In the genomic region with DNA sequence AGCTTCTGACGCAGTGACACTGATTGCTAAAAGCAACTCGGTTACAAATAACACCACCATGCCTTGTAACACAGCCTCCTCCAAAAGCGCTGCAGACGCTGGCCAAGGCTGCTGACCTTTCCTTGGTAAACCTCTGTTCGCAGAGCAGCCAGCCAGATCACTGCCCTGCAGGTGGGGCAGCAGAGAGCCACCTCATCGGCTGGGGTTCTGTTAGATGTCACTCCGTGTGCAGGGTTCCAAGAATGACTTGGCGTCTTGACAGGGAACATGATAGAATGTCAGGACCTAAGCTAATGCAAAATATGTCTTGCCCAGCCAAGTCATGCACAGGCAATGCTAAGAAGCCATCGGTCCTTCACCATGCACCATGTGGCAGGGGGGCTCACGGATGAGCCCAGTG, we compare ENCODE assay signal across 19 mouse cellular contexts. TPM values are rescaled to one million over a fixed set of nuclear protein-coding genes. Genes with fewer than 3 reads are reported as not detected.
DNase-seq lines count a peak whose midpoint lies in the region; ATAC-seq lines count a peak whose summit lies in the region.
"Had no signal": no experiment of that assay in that cellular context is flagged by ENCODE, and none has a peak within 500 bp of the region (broad histone marks: within the 10 kb centered on the region; RNA-seq: fewer than 3 reads in every experiment).

No protein-coding gene starts in this region.

- H3K9me3 ChIP-seq in heart, embryonic 12.5 days (replicated peaks), result no peaks in the 10 kb centered on the region
- H3K9me3 ChIP-seq in forebrain, embryonic 14.5 days (replicated peaks; ENCODE audit: control insufficient read depth, low read length), result no peaks in the 10 kb centered on the region
- H3K9me3 ChIP-seq: forebrain, embryonic 15.5 days; limb, embryonic 10.5 days; midbrain, embryonic 13.5 days; stomach, embryonic 15.5 days had no signal

- 36% methylated on average over 10 of the region's 10 CpGs for WGBS in heart, embryonic 12.5 days
- 78% methylated on average over 10 of the region's 10 CpGs for WGBS in forebrain, embryonic 14.5 days

- intact Hi-C loops in gastrocnemius, postnatal 14 days (cut with DNase I; ENCODE audit: low total_unique reads), result no loop called here

- H3K4me1 ChIP-seq in heart, embryonic 12.5 days (replicated peaks), result peaks cover 77% of the 10 kb centered on the region
- H3K4me1 ChIP-seq in forebrain, embryonic 14.5 days (ENCODE audit: control insufficient read depth, insufficient read depth, low read length), result no peaks in the 10 kb centered on the region
- H3K4me1 ChIP-seq: forebrain, embryonic 15.5 days; midbrain, embryonic 13.5 days had no signal

- no peak overlapping the region for H3K4me3 ChIP-seq in heart, embryonic 12.5 days
- H3K4me3 ChIP-seq in forebrain, embryonic 14.5 days (ENCODE audit: low read depth, low read length), result no peak overlapping the region
- H3K4me3 ChIP-seq: forebrain, embryonic 15.5 days; limb, embryonic 10.5 days; midbrain, embryonic 13.5 days; stomach, embryonic 15.5 days had no signal

- peak overlapping the region; percentile 69 for H3K27ac ChIP-seq in heart, embryonic 12.5 days (ENCODE audit: poor library complexity, severe bottlenecking)
- H3K27ac ChIP-seq in forebrain, embryonic 14.5 days (ENCODE audit: low read depth, low read length), result no peak overlapping the region
- H3K27ac ChIP-seq: forebrain, embryonic 15.5 days; kidney, postnatal 0 days; limb, embryonic 10.5 days; liver, embryonic 14.5 days; midbrain, embryonic 13.5 days; stomach, embryonic 15.5 days had no signal

- peak overlapping the region; percentile 37 for H3K9ac ChIP-seq in heart, embryonic 12.5 days
- H3K9ac ChIP-seq in forebrain, embryonic 14.5 days (ENCODE audit: low read length), result no peak overlapping the region
- H3K9ac ChIP-seq: forebrain, embryonic 15.5 days; liver, embryonic 14.5 days; midbrain, embryonic 13.5 days; stomach, embryonic 15.5 days had no signal

- ATAC-seq in heart, embryonic 12.5 days (ENCODE audit: insufficient number of reproducible peaks, low FRiP score), result no peak
- no peak for ATAC-seq in forebrain, embryonic 14.5 days
- ATAC-seq: forebrain, embryonic 15.5 days; inflammation-experienced regulatory T-cells, adult 6 months; midbrain, embryonic 13.5 days had no signal

- no peaks in the 10 kb centered on the region for H3K36me3 ChIP-seq in heart, embryonic 12.5 days
- H3K36me3 ChIP-seq in forebrain, embryonic 14.5 days (ENCODE audit: control insufficient read depth, insufficient read depth, low read length), result no peaks in the 10 kb centered on the region
- H3K36me3 ChIP-seq: forebrain, embryonic 15.5 days; limb, embryonic 10.5 days; midbrain, embryonic 13.5 days; stomach, embryonic 15.5 days had no signal

- peak; percentile 53 to 54 for DNase-seq in cerebellum, postnatal 10 days
- no peak for DNase-seq in cerebellum, adult 8-10 months
- peak; percentile 77 for DNase-seq in gastrocnemius, postnatal 14 days
- peak; percentile 80 for DNase-seq in heart, postnatal 4 days
- no peak for DNase-seq in layer of hippocampus, adult 8-10 months (ENCODE audit: low spot score in 2 of 2)
- no peak for DNase-seq in forebrain, embryonic 14.5 days (ENCODE audit: low spot score)
- no peak for DNase-seq in c-Kit-positive CD71-positive TER-119-positive erythroid progenitor cells, embryonic 14.5 days (ENCODE audit: low spot score)
- DNase-seq: adrenal gland, postnatal 10 days; layer of hippocampus, adult 9-11 months; lung, postnatal 4 days; thymus, postnatal 14 days had no signal

- H3K4me2 ChIP-seq in heart, embryonic 12.5 days, result no peak overlapping the region
- no peak overlapping the region for H3K4me2 ChIP-seq in forebrain, embryonic 14.5 days (ENCODE audit: low read length)
- H3K4me2 ChIP-seq: forebrain, embryonic 15.5 days; midbrain, embryonic 13.5 days; stomach, embryonic 15.5 days had no signal

- no peaks in the 10 kb centered on the region for H3K27me3 ChIP-seq in heart, embryonic 12.5 days (replicated peaks)
- no peaks in the 10 kb centered on the region for H3K27me3 ChIP-seq in forebrain, embryonic 14.5 days (replicated peaks; ENCODE audit: control insufficient read depth, insufficient read depth, low read length)
- H3K27me3 ChIP-seq: forebrain, embryonic 15.5 days; midbrain, embryonic 13.5 days; stomach, embryonic 15.5 days had no signal

RNA-seq across cellular contexts. Expression of a gene that starts 52.8 kb away (rescaled TPM):
- total RNA-seq in gastrocnemius, postnatal 14 days (2021), result 10 to 100 TPM; 61.5 to 72.2 TPM
- 51.8 and 54.0 TPM in 2 replicates for polyA plus RNA-seq in heart, embryonic 12.5 days (2016; fragmentation: Nextera tagmentation; extraction: Ambion mirVana)
- 100 to 1,000 TPM; 265 to 287 TPM for total RNA-seq in heart, postnatal 4 days (2021)
- 1 to 10 TPM; 1.8 to 4.0 (median 3.2) TPM for total RNA-seq in layer of hippocampus, adult 8-10 months (2022)
- polyA plus RNA-seq in forebrain, embryonic 14.5 days (2014; fragmentation: Nextera tagmentation; extraction: Ambion mirVana), result 4.4 and 4.7 TPM in 2 replicates

Comparison
In these comparisons a context has a peak if more than half of its experiments do, and no peak if none do; other contexts are left out.
1. DNase-seq: peak in cerebellum, postnatal 10 days (2 of 2), gastrocnemius, postnatal 14 days (single experiment) and heart, postnatal 4 days (single experiment); none in cerebellum, adult 8-10 months (single experiment), layer of hippocampus, adult 8-10 months (0 of 2), forebrain, embryonic 14.5 days (single experiment) and c-Kit-positive CD71-positive TER-119-positive erythroid progenitor cells, embryonic 14.5 days (single experiment).
2. RNA of a gene that starts 52.8 kb away (total RNA-seq): 265 to 287 TPM in heart, postnatal 4 days and 61.5 to 72.2 TPM in gastrocnemius, postnatal 14 days; 1.8 to 4.0 TPM in layer of hippocampus, adult 8-10 months; every median in the first group is over 10 times any median in the second.